In genomic region chr16:16527267-16527666, GRCm38 (mm10) we compare ENCODE assay signal across 8 mouse cellular contexts.
A peak's percentile ranks its signal among the peaks of the same experiment; 100 is the strongest.
DNase-seq lines count a peak whose midpoint lies in the region; ATAC-seq lines count a peak whose summit lies in the region.

No protein-coding gene starts in this region.

- H3K9me3 ChIP-seq in neural tube, embryonic 11.5 days (ENCODE audit: control insufficient read depth, low read length): no peaks in the 10 kb centered on the region
- no peaks in the 10 kb centered on the region for H3K9me3 ChIP-seq in forebrain, embryonic 14.5 days (replicated peaks; ENCODE audit: control insufficient read depth, low read length)
- no peaks in the 10 kb centered on the region for H3K9me3 ChIP-seq in midbrain, embryonic 14.5 days (ENCODE audit: control insufficient read depth, low read length)

- H3K4me1 ChIP-seq in neural tube, embryonic 11.5 days (ENCODE audit: control insufficient read depth, insufficient read depth, low read length): peaks cover 8% of the 10 kb centered on the region; the same call in 1 of the 2 replicates
- H3K4me1 ChIP-seq in forebrain, embryonic 14.5 days (ENCODE audit: control insufficient read depth, insufficient read depth, low read length): peaks cover 18% of the 10 kb centered on the region
- H3K4me1 ChIP-seq in midbrain, embryonic 14.5 days (ENCODE audit: control insufficient read depth, insufficient read depth, low read length): peaks cover 14% of the 10 kb centered on the region

- WGBS in neural tube, embryonic 11.5 days: 67% methylated on average over 8 of the region's 8 CpGs
- 46% methylated on average over 8 of the region's 8 CpGs for WGBS in forebrain, embryonic 14.5 days
- WGBS in midbrain, embryonic 14.5 days: 33% methylated on average over 8 of the region's 8 CpGs

- DNase-seq in neural tube, embryonic 11.5 days (ENCODE audit: low spot score): peak; percentile 25
- no peak for DNase-seq in neural tube, embryonic 10.5 days (ENCODE audit: extremely low spot score, low spot score)
- peak; percentile 10 for DNase-seq in forebrain, embryonic 14.5 days (ENCODE audit: low spot score)
- DNase-seq in heart, postnatal 36 days: peak; percentile 53 to 71
- peak; percentile 13 for DNase-seq in left cerebral cortex, postnatal 4 days
- DNase-seq in midbrain, embryonic 14.5 days: peak; percentile 30
- DNase-seq in urinary bladder, postnatal 36 days (ENCODE audit: low spot score in 2 of 2): peak; percentile 16 to 68
- no peak for DNase-seq in cerebellum, adult 9-11 months

- no peak overlapping the region for H3K9ac ChIP-seq in neural tube, embryonic 11.5 days (ENCODE audit: low read length)
- H3K9ac ChIP-seq in forebrain, embryonic 14.5 days (ENCODE audit: low read length): no peak overlapping the region
- H3K9ac ChIP-seq in midbrain, embryonic 14.5 days (replicated peaks; ENCODE audit: low read length): no peak overlapping the region

- H3K36me3 ChIP-seq in neural tube, embryonic 11.5 days (ENCODE audit: control insufficient read depth, insufficient read depth, low read length): no peaks in the 10 kb centered on the region
- H3K36me3 ChIP-seq in forebrain, embryonic 14.5 days (ENCODE audit: control insufficient read depth, insufficient read depth, low read length): no peaks in the 10 kb centered on the region
- no peaks in the 10 kb centered on the region for H3K36me3 ChIP-seq in midbrain, embryonic 14.5 days (ENCODE audit: control insufficient read depth, insufficient read depth, low read length)

- no peak overlapping the region for H3K27ac ChIP-seq in neural tube, embryonic 11.5 days (ENCODE audit: low read depth, low read length)
- no peak overlapping the region for H3K27ac ChIP-seq in forebrain, embryonic 14.5 days (ENCODE audit: low read depth, low read length)
- no peak overlapping the region for H3K27ac ChIP-seq in midbrain, embryonic 14.5 days (replicated peaks; ENCODE audit: low read depth, low read length)

- intact Hi-C loops in heart, postnatal 36 days (cut with DNase I): loop anchor here (1.0 kb wide), 1 partner anchor 16 kb away; no protein-coding TSS in a partner anchor
- intact Hi-C loops in left cerebral cortex, postnatal 4 days (cut with DNase I): no loop called here

- ATAC-seq in neural tube, embryonic 11.5 days (ENCODE audit: insufficient read depth, low FRiP score, low TSS enrichment): 0 out of 2 replicates have a peak, but pooled peaks have one; percentile 35
- ATAC-seq in forebrain, embryonic 14.5 days: peak; percentile 45
- no peak for ATAC-seq in midbrain, embryonic 14.5 days (ENCODE audit: low FRiP score, low TSS enrichment)

- no peak overlapping the region for H3K4me2 ChIP-seq in neural tube, embryonic 11.5 days (ENCODE audit: low read depth)
- no peak overlapping the region for H3K4me2 ChIP-seq in forebrain, embryonic 14.5 days (ENCODE audit: low read length)
- no peak overlapping the region for H3K4me2 ChIP-seq in midbrain, embryonic 14.5 days (ENCODE audit: low read length)

- no peak overlapping the region for H3K4me3 ChIP-seq in neural tube, embryonic 11.5 days (ENCODE audit: low read depth, low read length)
- H3K4me3 ChIP-seq in forebrain, embryonic 14.5 days (ENCODE audit: low read depth, low read length): no peak overlapping the region
- H3K4me3 ChIP-seq in midbrain, embryonic 14.5 days (replicated peaks; ENCODE audit: low read depth, low read length): no peak overlapping the region

- H3K27me3 ChIP-seq in neural tube, embryonic 11.5 days (ENCODE audit: control insufficient read depth, insufficient read depth, low read length): no peaks in the 10 kb centered on the region
- no peaks in the 10 kb centered on the region for H3K27me3 ChIP-seq in forebrain, embryonic 14.5 days (replicated peaks; ENCODE audit: control insufficient read depth, insufficient read depth, low read length)
- H3K27me3 ChIP-seq in midbrain, embryonic 14.5 days (ENCODE audit: control insufficient read depth, insufficient read depth, low read length): no peaks in the 10 kb centered on the region

Comparison
In these comparisons a context has a peak if more than half of its experiments do, and no peak if none do; other contexts are left out.
1. DNase-seq: peak in neural tube, embryonic 11.5 days (single experiment), forebrain, embryonic 14.5 days (single experiment), heart, postnatal 36 days (2 of 2), left cerebral cortex, postnatal 4 days (single experiment), midbrain, embryonic 14.5 days (single experiment) and urinary bladder, postnatal 36 days (2 of 2); none in neural tube, embryonic 10.5 days (single experiment) and cerebellum, adult 9-11 months (single experiment).